Mouse (Mus musculus): ENCODE measurements around the gene Ykt6.

GRCm38 (mm10) chr11:5926696-5927220, 28.7 kb upstream of the Ykt6 start:
- TF ChIP-seq CTCF (IDR thresholded peaks at IDR 0.05; ENCODE audit: low read depth) (no peak), EP300 (IDR thresholded peaks at IDR 0.05; ENCODE audit: low read depth) (no peak)
